Mouse (Mus musculus): ENCODE measurements around the gene Apol6. TPM values are rescaled to one million over a fixed set of nuclear protein-coding genes. Genes with fewer than 3 reads are reported as not detected.
A peak's percentile ranks its signal among the peaks of the same experiment; 100 is the strongest.

Apol6 gene
- polyA plus RNA-seq, 1 experiment from 2014 or later: not detected

DNA sequence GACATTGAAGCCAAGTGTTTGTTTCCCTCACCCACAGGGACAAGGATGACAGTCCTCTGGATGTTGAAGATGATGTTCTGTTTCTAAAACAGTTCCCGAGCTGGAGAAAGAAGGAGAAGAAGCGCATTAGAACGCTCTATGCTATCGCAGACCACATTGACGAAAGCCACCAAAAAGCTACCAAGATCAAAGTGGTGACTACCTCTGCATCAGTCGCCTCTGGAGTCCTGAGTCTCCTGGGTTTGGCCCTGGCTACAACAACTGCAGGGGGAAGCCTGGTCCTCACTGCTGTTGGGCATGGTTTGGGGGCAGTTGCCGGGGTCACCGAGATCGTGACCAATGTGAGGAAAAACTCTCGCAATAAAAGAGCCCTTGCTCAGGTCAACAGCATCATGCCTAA lies 6.0 kb downstream of the Apol6 start, which contains the start of gene Mb:
Gene Mb (minus strand): TSS at position 101 of the 400 bp plus-strand sequence.
- DNase-seq (no peak), ATAC-seq (no peak)
- Histone ChIP-seq H3K4me3 (ENCODE audit: low read depth, low read length) (no peak within 1 kb of the TSS), H3K4me1 (ENCODE audit: insufficient read depth) (no peaks in the 10 kb centered on the region), H3K9me3 (ENCODE audit: low read length) (no peaks in the 10 kb centered on the region), H3K27me3 (ENCODE audit: insufficient read depth, low read length) (no peaks in the 10 kb centered on the region), H3K36me3 (replicated peaks; ENCODE audit: insufficient read depth, low read length) (no peaks in the 10 kb centered on the region), H3K4me2 (ENCODE audit: low read depth, low read length) (no peak within 1 kb of the TSS), H3K27ac (ENCODE audit: low read depth) (no peak within 1 kb of the TSS), H3K9ac (replicated peaks) (no peak within 1 kb of the TSS)
- TF ChIP-seq CTCF (IDR thresholded peaks at IDR 0.05; ENCODE audit: low read depth): no peak
- TF ChIP-seq EP300 (IDR thresholded peaks at IDR 0.05; ENCODE audit: low read depth): no peak
- WGBS (ENCODE audit: insufficient replicate concordance): 77% methylated on average over 10 of the region's 10 CpGs

DNA sequence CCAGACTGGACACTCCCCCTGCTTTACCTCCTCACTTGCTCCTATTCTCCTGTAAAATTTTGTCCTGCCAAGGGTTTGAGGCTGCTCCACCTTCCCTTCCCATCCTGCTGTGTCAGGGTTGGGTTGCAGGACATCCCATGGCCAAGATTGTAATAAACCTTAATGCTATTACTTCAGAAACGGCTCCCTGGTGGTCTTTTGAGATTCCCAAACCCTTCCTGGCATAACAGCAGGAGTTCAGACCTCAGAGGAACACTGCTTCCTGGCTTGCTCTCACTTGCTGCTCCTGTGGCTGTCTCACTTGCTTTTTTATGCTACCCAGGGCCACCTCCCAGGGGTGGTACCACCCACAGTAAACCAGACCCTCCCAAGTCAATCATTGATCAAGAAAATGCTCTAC lies 7.6 kb downstream of the Apol6 start:
- H3K9ac ChIP-seq (replicated peaks): no peak overlapping the region
- no peak overlapping the region for H3K4me2 ChIP-seq (ENCODE audit: low read depth, low read length)
- no peak for DNase-seq
- no peak for TF ChIP-seq CTCF (IDR thresholded peaks at IDR 0.05; ENCODE audit: low read depth)
- TF ChIP-seq EP300 (IDR thresholded peaks at IDR 0.05; ENCODE audit: low read depth): no peak
- H3K9me3 ChIP-seq (ENCODE audit: low read length): no peaks in the 10 kb centered on the region
- no peak for ATAC-seq
- WGBS (ENCODE audit: insufficient replicate concordance): 27% methylated on average over 1 of the region's 1 CpGs
- H3K27ac ChIP-seq (ENCODE audit: low read depth): no peak overlapping the region
- H3K36me3 ChIP-seq (replicated peaks; ENCODE audit: insufficient read depth, low read length): no peaks in the 10 kb centered on the region
- H3K4me3 ChIP-seq (ENCODE audit: low read depth, low read length): no peak overlapping the region
- H3K4me1 ChIP-seq (ENCODE audit: insufficient read depth): no peaks in the 10 kb centered on the region
- H3K27me3 ChIP-seq (ENCODE audit: insufficient read depth, low read length): no peaks in the 10 kb centered on the region

DNA sequence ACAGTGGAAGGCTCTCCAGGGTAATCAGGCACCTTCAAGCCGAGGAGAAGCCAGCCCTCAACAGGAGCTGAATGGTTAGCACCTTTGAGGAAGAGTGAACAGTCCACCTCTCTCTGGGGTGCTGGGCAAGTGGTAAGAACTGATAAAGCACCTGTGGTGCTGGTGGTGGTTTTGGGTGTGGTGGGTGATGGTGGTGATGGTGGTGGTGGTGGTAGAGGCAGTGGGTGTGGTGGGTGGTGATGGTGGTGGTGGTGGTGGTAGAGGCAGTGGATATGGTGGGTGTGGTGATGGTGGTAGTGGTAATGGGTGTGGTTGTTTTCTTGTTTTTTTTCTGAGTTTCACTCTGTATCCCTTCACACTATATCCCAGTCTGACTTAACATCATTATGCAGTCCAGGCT lies 8.5 kb downstream of the Apol6 start:
- Histone ChIP-seq H3K4me3 (ENCODE audit: low read depth, low read length) (no peak overlapping the region), H3K27me3 (ENCODE audit: insufficient read depth, low read length) (no peaks in the 10 kb centered on the region), H3K27ac (ENCODE audit: low read depth) (no peak overlapping the region), H3K9me3 (ENCODE audit: low read length) (no peaks in the 10 kb centered on the region), H3K4me2 (ENCODE audit: low read depth, low read length) (no peak overlapping the region), H3K36me3 (replicated peaks; ENCODE audit: insufficient read depth, low read length) (no peaks in the 10 kb centered on the region), H3K4me1 (ENCODE audit: insufficient read depth) (no peaks in the 10 kb centered on the region), H3K9ac (replicated peaks) (no peak overlapping the region)
- TF ChIP-seq CTCF (IDR thresholded peaks at IDR 0.05; ENCODE audit: low read depth) (no peak), EP300 (IDR thresholded peaks at IDR 0.05; ENCODE audit: low read depth) (no peak)
- ATAC-seq (peak; percentile 17; the same call in 1 of the 2 replicates), DNase-seq (no peak)
- WGBS (ENCODE audit: insufficient replicate concordance): 81% methylated on average over 1 of the region's 1 CpGs

DNA sequence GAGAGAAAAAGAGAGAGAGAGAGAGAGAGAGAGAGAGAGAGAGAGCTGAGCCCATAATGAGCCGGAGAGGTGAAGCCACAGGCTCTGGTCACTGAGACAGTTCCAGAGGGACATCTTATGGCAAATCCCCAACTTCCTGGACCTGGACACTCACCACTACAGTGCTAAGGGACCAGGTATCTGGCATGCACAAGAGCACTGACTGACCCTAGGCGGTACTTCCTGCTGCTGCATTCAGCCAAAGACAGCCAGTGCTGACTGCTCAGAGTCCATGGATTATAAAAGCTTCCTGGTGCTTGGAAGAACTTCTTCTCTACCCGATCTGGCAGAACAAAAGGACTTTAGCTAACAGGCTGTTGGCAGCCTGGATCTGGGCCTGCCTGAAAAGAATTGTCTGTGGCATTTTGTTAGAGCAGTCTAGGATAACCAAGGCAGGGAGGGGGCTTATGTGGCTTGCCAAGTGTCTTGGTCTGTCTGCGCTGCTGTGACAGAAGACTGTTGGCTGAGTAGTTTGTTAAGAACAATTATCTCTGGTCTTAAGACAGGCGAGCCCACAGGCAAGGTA lies 10.2 kb downstream of the Apol6 start:
- H3K36me3 ChIP-seq (replicated peaks; ENCODE audit: insufficient read depth, low read length): no peaks in the 10 kb centered on the region
- no peak overlapping the region for H3K9ac ChIP-seq (replicated peaks)
- WGBS (ENCODE audit: insufficient replicate concordance): 62% methylated on average over 5 of the region's 5 CpGs
- H3K4me1 ChIP-seq (ENCODE audit: insufficient read depth): no peaks in the 10 kb centered on the region
- no peak for DNase-seq
- ATAC-seq: no peak
- no peaks in the 10 kb centered on the region for H3K27me3 ChIP-seq (ENCODE audit: insufficient read depth, low read length)
- TF ChIP-seq CTCF (IDR thresholded peaks at IDR 0.05; ENCODE audit: low read depth) (no peak), EP300 (IDR thresholded peaks at IDR 0.05; ENCODE audit: low read depth) (no peak)
- no peak overlapping the region for H3K27ac ChIP-seq (ENCODE audit: low read depth)
- H3K4me2 ChIP-seq (ENCODE audit: low read depth, low read length): no peak overlapping the region
- H3K4me3 ChIP-seq (ENCODE audit: low read depth, low read length): no peak overlapping the region
- no peaks in the 10 kb centered on the region for H3K9me3 ChIP-seq (ENCODE audit: low read length)

DNA sequence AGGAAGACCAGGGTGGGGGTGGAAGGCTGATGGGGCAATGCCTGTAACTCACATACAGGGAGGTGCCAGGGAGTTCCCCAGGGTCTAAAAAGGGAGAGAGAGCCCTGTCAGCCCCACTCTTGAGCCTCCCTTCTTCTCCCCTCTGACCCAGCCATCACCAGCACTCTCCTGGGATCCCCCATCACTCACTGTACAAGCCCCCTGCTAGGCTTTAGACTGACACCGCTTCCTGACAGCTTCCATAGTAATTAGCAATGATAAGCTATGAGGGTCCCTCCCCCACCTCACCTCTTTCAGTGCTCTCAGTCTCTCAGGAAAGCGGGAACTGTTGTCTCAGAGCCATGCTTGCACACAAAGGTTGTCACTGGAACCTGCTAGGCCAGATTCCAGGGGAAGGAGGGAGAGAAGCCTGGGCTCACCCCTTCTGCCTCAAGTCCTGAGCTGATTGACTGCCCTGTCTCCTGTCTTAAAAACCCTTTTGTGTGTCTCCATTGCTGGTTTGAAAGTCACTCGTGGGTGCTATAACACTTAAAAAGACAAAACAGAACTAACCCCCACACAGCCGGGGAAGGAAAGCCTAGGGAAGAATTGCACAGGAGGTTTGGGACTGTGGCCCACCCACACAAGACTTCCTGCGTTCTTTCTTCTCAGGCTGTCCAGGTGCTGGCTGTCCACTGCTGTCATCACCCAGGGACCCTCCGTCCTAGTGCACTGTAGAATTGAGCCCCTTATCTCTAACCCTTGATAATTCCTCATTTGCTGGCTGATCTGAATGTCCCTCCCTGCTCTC lies 11.7 kb downstream of the Apol6 start:
- no peak overlapping the region for H3K9ac ChIP-seq (replicated peaks)
- H3K4me3 ChIP-seq (ENCODE audit: low read depth, low read length): no peak overlapping the region
- H3K4me2 ChIP-seq (ENCODE audit: low read depth, low read length): no peak overlapping the region
- H3K27me3 ChIP-seq (ENCODE audit: insufficient read depth, low read length): no peaks in the 10 kb centered on the region
- no peaks in the 10 kb centered on the region for H3K36me3 ChIP-seq (replicated peaks; ENCODE audit: insufficient read depth, low read length)
- no peaks in the 10 kb centered on the region for H3K4me1 ChIP-seq (ENCODE audit: insufficient read depth)
- WGBS (ENCODE audit: insufficient replicate concordance): 52% methylated on average over 6 of the region's 6 CpGs
- DNase-seq: no peak
- no peak for TF ChIP-seq EP300 (IDR thresholded peaks at IDR 0.05; ENCODE audit: low read depth)
- H3K9me3 ChIP-seq (ENCODE audit: low read length): no peaks in the 10 kb centered on the region
- no peak overlapping the region for H3K27ac ChIP-seq (ENCODE audit: low read depth)
- ATAC-seq: no peak

DNA sequence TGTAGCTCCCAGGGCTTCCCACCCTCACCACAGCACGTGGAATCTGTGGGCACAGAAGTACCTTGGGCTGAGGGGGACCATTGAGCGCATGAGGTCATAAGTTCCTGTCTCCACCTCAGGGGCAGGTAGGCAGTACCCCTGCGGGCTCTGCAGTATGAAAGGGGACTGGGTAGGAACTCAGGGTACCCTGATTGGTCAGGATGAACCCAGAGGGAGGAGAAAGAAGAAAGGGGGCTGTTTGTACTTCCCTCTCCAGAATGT lies 12.2 kb downstream of the Apol6 start:
- Histone ChIP-seq H3K36me3 (replicated peaks; ENCODE audit: insufficient read depth, low read length) (no peaks in the 10 kb centered on the region), H3K9ac (replicated peaks) (no peak overlapping the region), H3K9me3 (ENCODE audit: low read length) (no peaks in the 10 kb centered on the region), H3K4me3 (ENCODE audit: low read depth, low read length) (no peak overlapping the region), H3K27me3 (ENCODE audit: insufficient read depth, low read length) (no peaks in the 10 kb centered on the region), H3K4me1 (ENCODE audit: insufficient read depth) (no peaks in the 10 kb centered on the region), H3K4me2 (ENCODE audit: low read depth, low read length) (no peak overlapping the region), H3K27ac (ENCODE audit: low read depth) (no peak overlapping the region)
- DNase-seq: no peak
- no peak for ATAC-seq
- no peak for TF ChIP-seq EP300 (IDR thresholded peaks at IDR 0.05; ENCODE audit: low read depth)
- no peak for TF ChIP-seq CTCF (IDR thresholded peaks at IDR 0.05; ENCODE audit: low read depth)
- 56% methylated on average over 3 of the region's 3 CpGs for WGBS (ENCODE audit: insufficient replicate concordance)

All from liver, postnatal 0 days (tissue).